Mouse (Mus musculus): ENCODE measurements around the gene Hist1h4n.
A peak's percentile ranks its signal among the peaks of the same experiment; 100 is the strongest.
"Not testable (repeated sequence)": the region's sequence is repeated elsewhere in the genome, so short reads cannot be mapped to it uniquely, and the experiment has no call there.

Hist1h4n gene

DNA sequence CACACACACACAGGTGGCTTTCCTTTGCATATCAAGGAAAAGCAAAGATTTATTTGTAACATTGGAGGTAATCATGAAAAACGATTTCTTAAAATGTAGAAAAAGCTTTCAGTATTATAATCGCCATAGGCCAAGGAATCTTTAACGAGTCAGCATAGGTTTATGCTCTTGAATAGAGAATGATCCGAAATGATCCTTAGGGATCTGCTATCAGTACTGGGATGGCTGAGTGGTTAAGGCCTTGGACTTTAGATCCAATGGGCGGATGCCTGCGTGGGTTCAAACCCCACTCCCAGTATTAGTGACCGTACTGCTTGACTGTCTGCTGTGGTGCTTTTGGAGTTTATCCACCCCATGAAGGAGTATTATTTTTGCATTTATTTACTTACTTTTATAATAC, 36.4 kb downstream of the Hist1h4n start:
- DNase-seq (ENCODE audit: low spot score): no peak

DNA sequence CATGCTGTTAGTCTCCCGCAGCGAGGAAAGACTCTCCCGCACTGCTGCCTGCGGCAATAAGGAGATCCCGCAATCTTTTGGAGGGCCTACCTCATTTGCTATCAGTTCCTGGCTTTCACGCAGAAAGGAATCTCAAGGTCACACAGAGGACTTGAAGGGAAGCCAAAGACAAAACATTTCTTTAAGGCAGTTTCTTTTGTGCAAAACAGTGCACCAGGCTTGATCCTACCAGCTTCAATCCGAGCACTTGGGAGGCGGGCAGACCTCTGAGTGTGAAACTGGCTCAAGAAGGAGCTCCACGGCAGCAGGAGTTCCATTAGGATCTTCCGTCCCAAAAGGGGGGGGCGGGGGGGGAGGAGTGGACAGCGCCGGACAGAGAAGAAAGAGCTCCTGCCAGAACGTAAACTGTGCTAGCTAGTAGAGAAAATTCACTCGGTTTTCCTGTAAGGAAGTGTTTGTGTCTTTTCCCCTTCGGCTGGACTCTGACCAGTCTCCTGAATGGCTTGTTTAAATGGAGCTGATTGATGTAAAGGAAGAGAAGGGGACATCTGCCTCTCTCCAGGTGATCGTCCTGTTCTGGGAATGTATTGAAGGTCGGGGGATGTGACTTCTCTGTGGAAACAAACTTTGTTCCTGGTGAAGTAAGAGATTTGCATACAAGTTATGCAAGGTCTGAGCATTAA, 41.3 kb downstream of the Hist1h4n start:
- DNase-seq (ENCODE audit: low spot score): no peak

DNA sequence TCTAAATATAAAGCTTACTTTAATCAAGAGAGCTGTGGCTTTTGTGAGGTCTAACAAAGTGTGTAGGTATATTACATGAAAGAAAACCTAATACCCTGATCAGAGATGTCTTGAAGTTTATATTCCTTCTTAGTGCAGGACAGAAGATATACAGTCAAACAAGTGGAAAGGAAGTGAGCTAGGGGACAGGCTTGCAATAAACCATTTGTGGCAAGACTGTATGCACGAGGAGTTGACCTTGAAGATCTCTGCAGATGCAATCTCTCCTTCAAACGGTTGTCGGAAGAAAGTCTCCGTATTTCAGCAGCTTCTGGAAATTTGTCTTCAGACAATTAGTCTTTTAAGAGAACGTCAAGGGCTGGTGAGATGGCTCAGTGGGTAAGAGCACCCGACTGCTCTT, 42.1 kb downstream of the Hist1h4n start:
- DNase-seq (ENCODE audit: low spot score): no peak

- no peak for DNase-seq (ENCODE audit: low spot score)
These were observed 44.0 kb downstream of the Hist1h4n start for GRCm38 (mm10) chr13:21787760-21788593.

GRCm38 (mm10) chr13:21786899-21787629, 44.9 kb downstream of the Hist1h4n start, which contains the start of the genes Hist1h2an and Hist1h2bp:
TSS of gene Hist1h2an (minus strand) at chr13:21787218.
TSS of gene Hist1h2bp (plus strand) at chr13:21787461.
- DNase-seq (ENCODE audit: low spot score): peak; percentile 27

GRCm38 (mm10) chr13:21786189-21786898, 45.7 kb downstream of the Hist1h4n start:
- no peak for DNase-seq (ENCODE audit: low spot score)

DNA sequence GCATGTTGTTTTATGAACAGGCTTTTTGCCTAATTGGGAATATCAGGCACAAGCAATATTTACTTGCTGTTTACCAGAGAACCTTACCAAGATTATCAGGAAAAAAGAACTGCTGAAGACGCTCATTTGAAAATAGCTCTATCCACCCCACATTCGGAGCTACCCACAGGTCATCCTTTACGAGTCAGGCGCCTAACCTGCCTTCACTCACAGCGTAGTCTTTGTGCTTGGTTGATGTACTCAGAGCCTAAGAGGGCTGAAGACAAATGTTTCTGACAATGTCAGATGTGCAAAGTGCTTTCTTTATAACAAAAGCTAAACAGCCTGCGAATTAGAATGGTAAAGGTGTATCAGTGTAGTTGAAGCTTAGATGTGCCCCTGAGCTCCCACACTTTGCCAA, 47.7 kb downstream of the Hist1h4n start:
- DNase-seq (ENCODE audit: low spot score): no peak

- DNase-seq (ENCODE audit: low spot score): no peak
These were observed 48.2 kb downstream of the Hist1h4n start for GRCm38 (mm10) chr13:21783734-21784161.

DNA sequence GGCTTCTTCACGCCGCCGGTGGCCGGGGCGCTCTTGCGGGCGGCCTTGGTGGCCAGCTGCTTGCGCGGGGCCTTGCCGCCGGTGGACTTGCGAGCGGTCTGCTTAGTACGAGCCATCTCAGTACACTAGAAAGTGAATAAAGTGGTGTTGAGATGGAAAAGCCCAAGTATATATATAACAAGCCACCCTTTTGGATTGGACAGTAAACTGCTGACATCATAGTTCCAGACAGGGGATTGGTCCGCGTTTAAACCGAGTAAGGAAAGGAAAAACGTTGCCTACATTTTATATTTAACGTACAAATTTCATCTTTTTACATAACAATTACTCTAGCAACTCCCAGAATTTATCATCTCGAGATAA, 48.8 kb downstream of the Hist1h4n start, which contains the start of gene Hist1h3i:
Gene Hist1h3i (minus strand): TSS at position 116 of the 363 bp plus-strand sequence.
- no peak for DNase-seq (ENCODE audit: low spot score)

DNA sequence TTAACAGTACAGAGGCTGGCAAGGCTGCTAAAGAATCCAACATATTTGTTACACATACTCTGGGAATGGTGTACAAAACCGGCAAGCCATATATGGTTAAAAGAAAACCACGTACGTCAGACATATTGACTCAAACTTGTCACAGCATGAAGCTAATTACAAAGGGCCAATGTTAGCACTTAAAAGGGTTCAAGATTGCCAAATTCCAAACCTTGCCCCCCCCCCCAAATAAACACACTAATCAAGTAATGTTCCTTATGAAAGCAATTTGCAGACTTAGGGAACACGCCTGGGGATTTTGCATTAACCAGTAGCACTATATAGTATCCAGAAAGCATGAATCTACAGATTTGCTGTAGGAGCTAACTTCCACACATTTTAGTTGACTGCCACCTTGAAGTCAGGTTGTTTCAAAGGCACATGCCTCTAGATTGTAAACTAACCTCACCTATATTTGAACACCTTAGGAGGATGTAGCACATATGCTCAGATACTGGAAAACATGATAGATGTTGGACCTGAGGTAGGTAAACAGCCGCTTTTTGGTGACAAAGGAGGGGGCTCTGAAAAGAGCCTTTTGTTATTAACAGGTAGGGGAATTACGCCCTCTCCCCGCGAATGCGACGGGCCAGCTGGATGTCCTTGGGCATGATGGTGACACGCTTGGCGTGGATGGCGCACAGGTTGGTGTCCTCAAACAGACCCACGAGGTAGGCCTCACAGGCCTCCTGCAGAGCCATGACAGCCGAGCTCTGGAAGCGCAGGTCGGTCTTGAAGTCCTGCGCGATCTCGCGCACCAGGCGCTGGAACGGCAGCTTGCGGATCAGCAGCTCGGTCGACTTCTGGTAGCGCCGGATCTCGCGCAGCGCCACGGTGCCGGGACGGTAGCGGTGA, 49.4 kb downstream of the Hist1h4n start:
- DNase-seq (ENCODE audit: low spot score): not testable (repeated sequence)

Data from urinary bladder, postnatal 10 days (tissue).